Mouse (Mus musculus) olfactory bulb, adult 2 months (tissue): ENCODE results near the gene Chrnb2.

Experiments used
- CTCF ChIP-seq: fragments of 200-500 bp; IDR thresholded peaks from 2 replicates; pipeline ENCODE4 v1.5.1; 2012; ENCODE audit warnings: low read depth, mild to moderate bottlenecking, low read length, moderate library complexity; ENCODE audit not compliant: insufficient read depth
- POLR2A ChIP-seq: fragments of 200-500 bp; IDR thresholded peaks from 2 replicates; pipeline ENCODE4 v1.6.1; 2012; ENCODE audit warnings: mild to moderate bottlenecking, low read depth, low read length, moderate library complexity; ENCODE audit not compliant: insufficient read depth

DNA sequence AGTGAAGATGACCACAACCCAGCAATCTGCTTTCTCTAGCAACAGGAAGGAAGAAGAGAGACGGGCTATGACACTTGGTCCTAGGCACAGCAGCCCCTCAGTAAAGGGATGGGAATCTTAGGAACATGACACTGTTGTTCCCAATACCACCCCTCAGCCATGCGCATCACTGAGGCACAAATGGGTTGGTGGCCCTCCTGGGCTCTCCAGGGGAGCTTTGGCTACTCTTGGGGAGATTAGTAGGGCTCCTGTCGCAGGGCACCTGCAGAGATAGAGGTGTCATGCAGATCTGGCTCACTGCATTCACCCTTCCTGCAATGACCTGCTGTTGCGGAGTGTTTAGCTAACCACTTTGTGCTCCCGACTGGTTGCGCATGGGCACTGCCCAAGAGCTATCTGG is 21.8 kb upstream of the Chrnb2 start:
- TF ChIP-seq CTCF: no peak
- no peak for TF ChIP-seq POLR2A
